ENCODE assay signal across 17 mouse cellular contexts in genomic region chr7:65051986-65052385, GRCm38 (mm10).
"Had no signal": no experiment of that assay in that cellular context is flagged by ENCODE, and none has a peak within 500 bp of the region (broad histone marks: within the 10 kb centered on the region; RNA-seq: fewer than 3 reads in every experiment).

No protein-coding gene starts in this region.

- H3K4me3 ChIP-seq: neural tube, embryonic 12.5 days; neural tube, embryonic 13.5 days; neural tube, embryonic 15.5 days; stomach, embryonic 15.5 days had no signal

- H3K4me1 ChIP-seq: stomach, embryonic 15.5 days had no signal

- H3K27ac ChIP-seq: neural tube, embryonic 12.5 days; neural tube, embryonic 13.5 days; neural tube, embryonic 15.5 days; stomach, embryonic 15.5 days; stomach, postnatal 0 days had no signal

- DNase-seq: retina, postnatal 1 day; right cerebral cortex, adult 18-20 months; right cerebral cortex, postnatal 14 days; right cerebral cortex, postnatal 25 days; right cerebral cortex, postnatal 4 days; spleen, adult 18-20 months; thymus, adult 18-20 months; thymus, adult 2 months; thymus, postnatal 14 days; thymus, postnatal 25 days; thymus, postnatal 36 days; thymus, postnatal 4 days had no signal

- H3K27me3 ChIP-seq: neural tube, embryonic 12.5 days; neural tube, embryonic 13.5 days; neural tube, embryonic 15.5 days; stomach, embryonic 15.5 days had no signal

- H3K36me3 ChIP-seq: neural tube, embryonic 12.5 days; neural tube, embryonic 13.5 days; neural tube, embryonic 15.5 days; stomach, embryonic 15.5 days had no signal
